Mouse (Mus musculus): Measurements from ENCODE around the gene Ndufaf2.

Gene Ndufaf2

GRCm38 (mm10) chr13:108086036-108086435, 72.4 kb downstream of the Ndufaf2 start:
- no peak for DNase-seq (ENCODE audit: low spot score in 2 of 2)

DNA sequence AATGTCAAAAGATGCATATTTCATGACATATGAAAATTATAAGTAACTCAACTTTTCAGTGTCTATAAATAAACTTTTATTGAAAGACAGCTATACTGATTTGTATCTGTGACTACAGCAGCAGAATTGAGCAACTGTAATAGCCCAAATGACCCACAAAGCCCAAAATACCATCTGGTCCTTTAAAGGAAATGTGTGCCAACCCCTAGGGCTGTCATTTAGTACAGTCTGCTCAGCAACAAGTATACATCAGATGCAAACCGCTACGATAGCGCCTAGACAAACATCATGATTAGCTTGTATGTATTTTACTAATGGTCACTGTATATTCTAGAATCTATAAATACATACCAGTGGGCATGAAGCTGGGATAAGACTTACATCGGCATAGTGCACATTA, 74.3 kb downstream of the Ndufaf2 start:
- no peak for DNase-seq (ENCODE audit: low spot score in 2 of 2)

DNA sequence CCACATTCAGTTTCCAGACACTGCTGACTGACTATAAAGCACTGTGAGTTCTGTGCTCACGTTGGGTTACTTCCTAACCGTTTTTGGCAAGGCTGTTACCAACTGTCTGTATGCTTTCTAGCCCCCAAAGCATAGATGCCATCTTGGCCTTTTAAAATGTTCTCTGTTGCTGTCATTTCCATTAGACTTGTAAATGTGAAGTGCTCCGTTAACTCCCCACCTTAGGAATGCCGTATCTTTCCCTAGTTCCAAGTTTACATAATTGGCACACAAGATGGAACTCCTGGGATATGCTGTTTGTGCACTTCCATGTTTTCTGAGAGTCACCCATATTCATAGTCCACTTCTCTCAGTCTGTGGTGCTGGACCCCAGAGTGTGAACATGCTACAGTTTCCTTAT, 80.5 kb downstream of the Ndufaf2 start:
- no peak for DNase-seq (ENCODE audit: low spot score in 2 of 2)

DNA sequence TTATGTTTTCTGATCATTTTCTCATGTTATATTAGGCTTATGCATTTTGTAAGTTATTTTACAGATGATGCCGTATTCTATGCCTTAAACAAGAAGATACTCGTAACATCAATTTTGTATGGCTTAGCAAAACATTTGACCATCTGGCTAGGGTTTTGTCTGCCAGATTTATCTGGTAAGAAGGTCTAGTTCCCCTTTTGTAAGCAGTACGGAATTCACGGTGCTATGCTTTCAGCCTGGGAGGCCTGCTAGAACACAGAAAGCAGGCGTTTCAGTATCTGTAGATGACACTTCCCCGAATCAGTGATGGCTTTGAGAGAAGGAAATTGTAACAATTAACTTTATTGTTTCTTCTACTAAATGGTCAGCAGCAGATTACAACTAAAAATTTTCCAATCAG, 80.9 kb downstream of the Ndufaf2 start:
- no peak for DNase-seq (ENCODE audit: low spot score in 2 of 2)

- no peak for DNase-seq (ENCODE audit: low spot score in 2 of 2)
These were observed 88.3 kb downstream of the Ndufaf2 start for GRCm38 (mm10) chr13:108070171-108070570.

GRCm38 (mm10) chr13:108069151-108069550, 89.3 kb downstream of the Ndufaf2 start:
- no peak for DNase-seq (ENCODE audit: low spot score in 2 of 2)

GRCm38 (mm10) chr13:108066021-108066420, 92.4 kb downstream of the Ndufaf2 start:
- no peak for DNase-seq (ENCODE audit: low spot score in 2 of 2)

DNA sequence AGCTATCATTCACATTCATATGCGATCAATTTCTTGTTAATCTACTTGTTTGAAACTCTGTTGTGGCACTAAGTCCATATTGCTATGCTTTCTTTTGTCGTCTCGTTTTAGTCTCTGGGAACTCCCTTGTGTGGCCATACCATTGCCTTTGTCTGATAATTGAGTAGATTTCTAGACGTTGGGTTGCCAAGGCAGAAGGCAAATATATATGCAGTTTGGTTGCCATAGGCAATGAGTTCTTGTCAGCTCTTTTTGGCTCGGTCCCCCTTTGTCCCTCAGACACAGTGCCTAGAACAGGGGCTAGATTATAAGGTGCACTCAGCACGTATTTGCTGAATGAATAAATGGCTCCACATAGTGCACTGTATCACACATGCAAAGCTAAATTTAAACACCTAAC, 94.1 kb downstream of the Ndufaf2 start:
- no peak for DNase-seq (ENCODE audit: low spot score in 2 of 2)

DNA sequence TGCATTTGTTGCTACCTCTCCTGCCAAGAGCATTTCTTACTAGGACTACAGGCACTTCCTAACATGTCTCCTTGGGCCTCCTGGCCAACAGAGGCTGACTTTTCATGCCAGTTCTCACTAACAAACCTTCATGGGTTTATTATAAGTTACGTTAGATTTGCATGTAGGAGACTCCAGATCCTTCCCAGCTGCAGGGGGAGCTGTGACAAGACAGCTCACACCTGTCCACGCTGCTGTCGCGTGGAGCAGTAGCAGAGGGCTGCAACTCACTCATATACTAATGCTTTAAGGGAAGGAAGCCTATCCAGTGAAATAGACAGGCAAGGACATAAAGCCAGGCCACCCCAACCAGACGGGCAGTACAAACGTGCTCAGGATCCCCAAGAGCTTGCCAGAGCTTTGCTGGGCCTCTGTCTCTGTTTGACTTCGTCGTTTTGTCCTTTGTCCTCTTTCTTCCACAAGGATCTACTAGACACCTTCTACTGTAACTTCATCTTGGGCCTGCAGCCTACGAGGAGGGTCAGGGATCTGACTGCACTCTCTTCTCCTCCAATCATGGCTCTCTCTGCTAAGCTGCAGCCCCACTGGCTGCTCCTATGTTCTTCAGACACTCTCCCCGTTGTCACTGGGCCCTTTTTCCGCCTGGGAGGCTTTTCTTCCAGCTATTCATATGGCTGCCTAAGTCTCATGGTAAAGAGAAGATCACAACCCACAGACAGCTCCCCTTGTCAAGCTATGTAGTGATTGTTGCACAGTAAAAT, 94.9 kb downstream of the Ndufaf2 start:
- DNase-seq (ENCODE audit: low spot score in 2 of 2), result no peak

GRCm38 (mm10) chr13:108062900-108063299, 95.5 kb downstream of the Ndufaf2 start:
- DNase-seq (ENCODE audit: low spot score in 2 of 2), result no peak

GRCm38 (mm10) chr13:108060936-108061578, 97.4 kb downstream of the Ndufaf2 start:
- DNase-seq (ENCODE audit: low spot score in 2 of 2), result no peak

DNA sequence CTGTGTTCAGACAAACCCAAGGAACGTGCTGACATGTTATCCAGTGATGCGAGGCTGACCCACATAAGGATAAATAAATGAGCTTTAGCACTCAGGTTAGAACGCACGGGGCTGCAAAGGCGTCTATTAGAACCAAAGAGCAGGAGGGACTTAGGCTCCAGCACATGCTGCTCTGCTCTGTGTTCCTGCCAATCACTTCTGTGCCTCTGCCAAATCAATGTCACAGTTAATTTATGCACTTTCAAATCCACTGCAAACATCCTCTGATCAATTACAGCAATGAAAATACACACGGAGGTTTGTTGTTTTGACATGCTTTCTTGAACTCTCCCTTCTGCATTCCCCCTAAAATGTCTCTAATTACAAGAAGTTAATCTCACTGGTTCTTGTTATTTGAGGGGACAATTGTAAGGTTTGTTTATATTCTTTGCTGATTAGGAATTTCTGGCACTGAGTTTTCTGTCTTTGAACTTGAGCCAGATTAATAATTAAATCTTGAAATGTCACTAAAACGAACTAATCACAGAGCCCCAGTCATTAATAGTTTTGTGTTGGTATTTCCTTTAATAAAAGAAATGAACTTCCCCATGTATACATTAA, 98.0 kb downstream of the Ndufaf2 start:
- no peak for DNase-seq (ENCODE audit: low spot score in 2 of 2)

GRCm38 (mm10) chr13:108056896-108057295, 101.5 kb downstream of the Ndufaf2 start:
- no peak for DNase-seq (ENCODE audit: low spot score in 2 of 2)

DNA sequence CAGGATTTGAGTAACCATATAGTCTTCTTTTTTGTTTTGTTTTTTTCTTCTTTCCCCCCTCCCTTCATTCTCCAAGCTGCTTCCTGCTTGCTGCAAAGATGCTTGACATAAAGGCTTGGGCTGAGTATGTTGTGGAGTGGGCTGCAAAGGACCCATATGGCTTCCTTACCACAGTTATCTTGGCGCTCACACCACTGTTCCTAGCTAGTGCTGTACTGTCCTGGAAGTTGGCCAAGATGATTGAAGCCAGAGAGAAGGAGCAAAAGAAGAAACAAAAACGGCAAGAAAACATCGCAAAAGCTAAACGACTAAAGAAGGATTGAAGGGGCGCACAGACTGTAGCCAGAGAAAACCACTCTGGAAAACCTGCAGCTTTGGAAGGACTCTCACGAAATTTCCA, 111.1 kb downstream of the Ndufaf2 start:
- no peak for DNase-seq (ENCODE audit: low spot score in 2 of 2)

DNA sequence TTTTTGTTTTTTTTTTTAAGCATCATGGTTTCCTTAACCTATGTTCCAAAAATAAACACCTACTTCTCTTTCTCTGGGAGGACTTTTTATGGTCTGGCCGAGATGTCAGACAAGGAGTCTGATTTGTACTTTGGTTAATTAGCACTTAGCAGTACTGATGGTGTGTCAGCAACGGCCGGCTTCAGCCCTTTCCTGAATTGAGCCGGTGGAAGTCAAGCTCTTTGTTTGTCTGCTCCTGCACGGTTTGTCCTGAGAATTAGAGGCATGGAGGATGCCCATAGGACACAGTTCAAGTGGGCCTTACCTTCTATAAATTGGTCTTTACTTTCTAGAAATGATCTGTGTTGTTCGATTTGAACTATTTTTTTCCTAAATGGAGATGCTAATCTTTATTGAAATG, 111.5 kb downstream of the Ndufaf2 start:
- no peak for DNase-seq (ENCODE audit: low spot score in 2 of 2)

GRCm38 (mm10) chr13:108046071-108046470, 112.4 kb downstream of the Ndufaf2 start:
- DNase-seq (ENCODE audit: low spot score in 2 of 2), result no peak

DNA sequence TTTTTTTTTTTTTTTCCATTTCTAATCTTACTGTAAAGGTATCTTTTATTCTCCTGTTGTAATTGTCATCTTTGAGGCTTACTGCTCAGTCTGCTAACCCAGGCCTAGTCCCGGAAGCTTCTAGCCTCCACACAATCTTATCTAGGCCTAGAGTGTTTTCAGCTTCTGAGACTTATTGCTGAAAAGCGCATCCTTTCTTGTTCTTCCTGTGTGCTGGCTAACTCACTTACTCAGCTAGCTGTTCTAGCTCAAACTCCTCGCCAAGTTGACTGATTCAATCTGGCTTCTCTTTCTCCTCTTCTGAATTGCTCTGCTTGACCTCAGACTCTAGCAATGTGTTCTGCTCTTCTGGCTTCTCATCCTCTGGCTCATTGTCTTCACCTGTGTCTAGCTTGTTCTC, 112.8 kb downstream of the Ndufaf2 start:
- no peak for DNase-seq (ENCODE audit: low spot score in 2 of 2)

GRCm38 (mm10) chr13:108044222-108044941, 114.0 kb downstream of the Ndufaf2 start, which contains the start of gene Smim15:
TSS of gene Smim15 (plus strand) at chr13:108044446.
- DNase-seq (ENCODE audit: low spot score in 2 of 2), result peak; percentile 83

DNA sequence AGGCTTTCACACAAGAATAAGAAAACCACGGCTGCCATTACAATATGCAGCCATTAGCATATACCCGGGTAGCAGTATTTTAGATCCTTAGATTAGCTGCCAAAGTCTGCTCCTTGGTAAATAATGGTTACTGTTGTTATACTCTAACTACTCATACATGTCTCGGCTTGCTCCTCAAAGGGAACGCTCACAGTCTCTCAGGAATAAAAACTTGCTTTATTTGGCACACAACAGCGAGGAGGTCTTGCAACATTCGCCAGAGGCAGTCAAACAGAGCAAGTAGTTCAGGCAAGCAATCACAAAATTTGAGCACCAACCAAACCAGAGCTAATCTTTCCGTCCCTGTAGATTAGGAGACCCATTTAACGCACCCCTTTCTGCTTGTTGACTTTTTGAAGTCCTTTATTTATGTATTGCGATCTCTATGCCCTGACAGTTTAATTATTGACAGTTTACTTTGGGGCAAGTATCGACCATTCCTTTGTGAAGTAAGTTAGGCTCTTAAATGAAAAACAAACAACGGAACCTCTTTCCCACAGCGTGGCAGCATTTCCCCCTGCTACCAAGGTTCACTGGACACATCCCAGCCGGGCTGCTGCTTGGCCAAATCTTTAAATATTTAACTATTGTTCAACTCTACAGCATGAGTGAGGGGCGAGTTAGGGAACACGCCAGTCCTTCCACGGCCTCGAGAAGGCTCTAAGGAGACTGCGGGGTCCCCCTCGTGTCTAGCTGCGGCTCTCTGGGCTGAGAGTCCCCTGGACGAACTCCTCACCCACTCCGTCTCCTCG, 114.8 kb downstream of the Ndufaf2 start:
- peak; percentile 31 to 65 for DNase-seq (ENCODE audit: low spot score in 2 of 2)

DNA sequence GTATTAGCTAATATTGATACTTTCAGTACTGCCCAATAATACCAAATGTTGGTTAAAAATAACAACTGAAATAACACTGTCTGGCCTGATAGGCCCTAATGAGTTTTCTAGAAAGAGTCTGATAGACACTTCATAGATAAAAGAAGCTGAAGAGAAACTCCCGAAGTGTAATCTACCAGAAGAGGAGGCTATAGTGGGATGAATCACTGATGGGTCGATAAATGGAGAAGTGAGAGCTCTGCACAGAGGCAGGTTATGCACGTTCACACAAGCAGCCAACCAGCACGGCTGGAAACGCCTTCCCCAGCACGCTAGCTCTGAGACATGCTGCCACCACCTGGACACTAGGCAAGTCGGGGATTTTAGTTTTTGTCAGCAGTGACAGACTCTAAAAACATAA, 117.1 kb downstream of the Ndufaf2 start:
- DNase-seq (ENCODE audit: low spot score in 2 of 2), result peak; percentile 36 to 65

DNA sequence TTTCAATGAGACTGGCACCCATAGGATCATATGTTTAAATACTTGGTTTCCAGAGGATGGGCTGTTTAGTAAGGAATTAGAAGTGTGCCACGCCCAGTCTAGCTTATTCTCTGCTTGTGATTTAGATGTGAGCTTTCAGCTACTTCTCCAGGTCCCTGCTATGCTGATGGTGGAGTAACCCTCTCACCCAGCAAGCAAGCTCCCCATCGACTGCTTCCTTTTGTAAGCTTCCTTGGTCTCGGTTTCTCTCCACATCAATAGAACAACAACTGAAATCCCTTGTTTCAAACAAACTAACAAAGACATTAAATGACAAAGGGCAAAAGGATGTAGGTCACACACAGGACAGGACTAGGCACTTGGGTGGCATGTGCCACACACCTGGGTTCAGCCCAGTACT, 118.0 kb downstream of the Ndufaf2 start:
- no peak for DNase-seq (ENCODE audit: low spot score in 2 of 2)
